Mouse (Mus musculus) hindbrain, embryonic 16.5 days (tissue): ENCODE measurements around the gene Ccdc125. TPM values are rescaled to one million over a fixed set of nuclear protein-coding genes. Genes with fewer than 3 reads are reported as not detected.

ENCODE experiments used
- ATAC-seq: fragments of 200-750 bp; cut with Nextera tagmentation; 2 replicates; pipeline ENCODE4 v1.8.0; 2017; ENCODE audit warnings: moderate TSS enrichment, moderate library complexity
- H3K27ac ChIP-seq: fragments of 300-500 bp; sonication (generic); 2 replicates; pipeline ENCODE4 v1.5.1; 2014; ENCODE audit warnings: low read depth, mild to moderate bottlenecking, control low read depth, low read length, moderate library complexity
- H3K27me3 ChIP-seq: fragments of 300-500 bp; sonication (generic); replicated peaks from 2 replicates; pipeline ENCODE4 v1.6.1; 2014; ENCODE audit warnings: low read length; ENCODE audit not compliant: control insufficient read depth, insufficient read depth
- H3K36me3 ChIP-seq: fragments of 300-500 bp; sonication (generic); 2 replicates; pipeline ENCODE4 v1.6.1; 2014; ENCODE audit warnings: mild to moderate bottlenecking, low read length, moderate library complexity, mixed read lengths; ENCODE audit not compliant: control insufficient read depth, insufficient read depth
- H3K4me1 ChIP-seq: fragments of 300-500 bp; sonication (generic); 2 replicates; pipeline ENCODE4 v1.6.1; 2014; ENCODE audit warnings: low read depth, low read length; ENCODE audit not compliant: control insufficient read depth, insufficient read depth
- H3K4me2 ChIP-seq: fragments of 300-500 bp; sonication (generic); 2 replicates; pipeline ENCODE4 v1.6.1; 2014; ENCODE audit warnings: mild to moderate bottlenecking, low read length, control low read depth, moderate library complexity
- H3K4me3 ChIP-seq: fragments of 300-500 bp; sonication (generic); 2 replicates; pipeline ENCODE4 v1.5.1; 2014; ENCODE audit warnings: mild to moderate bottlenecking, low read length, control low read depth, moderate library complexity
- H3K9ac ChIP-seq: fragments of 300-500 bp; sonication (generic); 2 replicates; pipeline ENCODE4 v1.6.1; 2014; ENCODE audit warnings: low read depth, mild to moderate bottlenecking, control low read depth, low read length, moderate library complexity
- H3K9me3 ChIP-seq: fragments of 300-500 bp; sonication (generic); 2 replicates; pipeline ENCODE4 v1.6.1; 2014; ENCODE audit warnings: mild to moderate bottlenecking, low read length, moderate library complexity; ENCODE audit not compliant: control insufficient read depth
- WGBS: fragments of 180-500 bp; shearing (Covaris S2); extraction: QIAGEN DNeasy Blood & Tissue Kit; methylation state at CpG from one replicate; pipeline ENCODE4 v1.1.7; 2014; 5-methylcytosine and 5-hydroxymethylcytosine counted together
- polyA plus RNA-seq: library from polyadenylated mRNA; unstranded; fragments of >200 nt; fragmentation: Nextera tagmentation; extraction: Ambion mirVana; gene quantifications from 2 replicates; pipeline ENCODE4 v1.2.1, GENCODE M21; 2015

Ccdc125 gene
- polyA plus RNA-seq, 1 experiment from 2014 or later, result 1.4 TPM

GRCm38 (mm10) chr13:100659864-100660456 lies 9.6 kb upstream of the Ccdc125 start:
- 51% methylated on average over 4 of the region's 4 CpGs for WGBS
- peak; percentile 60; the same call in 1 of the 2 replicates for ATAC-seq
- no peak overlapping the region for H3K9ac ChIP-seq

GRCm38 (mm10) chr13:100670181-100670741 lies 744 bp downstream of the Ccdc125 start:
- peaks cover 3% of the 10 kb centered on the region; the same call in 1 of the 2 replicates for H3K36me3 ChIP-seq
- peak overlapping the region; percentile 98 for H3K4me2 ChIP-seq
- H3K4me1 ChIP-seq, result peaks cover 7% of the 10 kb centered on the region
- no peak overlapping the region for H3K27ac ChIP-seq
- peak overlapping the region; percentile 56 for H3K4me3 ChIP-seq
- no peaks in the 10 kb centered on the region; the same call in 1 of the 2 replicates for H3K27me3 ChIP-seq
- no peak overlapping the region for H3K9ac ChIP-seq
- no peak for ATAC-seq
- peaks cover 3% of the 10 kb centered on the region; the same call in 1 of the 2 replicates for H3K9me3 ChIP-seq
- 63% methylated on average over 9 of the region's 9 CpGs for WGBS

More at GRCm38 (mm10) chr13:100659864-100660456, 9.6 kb upstream of the Ccdc125 start:
- H3K27ac ChIP-seq, result no peak overlapping the region
- H3K4me2 ChIP-seq, result no peak overlapping the region
- no peaks in the 10 kb centered on the region for H3K9me3 ChIP-seq
- H3K27me3 ChIP-seq, result no peaks in the 10 kb centered on the region
- no peaks in the 10 kb centered on the region for H3K4me1 ChIP-seq
- H3K4me3 ChIP-seq, result no peak overlapping the region
- H3K36me3 ChIP-seq, result no peaks in the 10 kb centered on the region; the same call in 1 of the 2 replicates

GRCm38 (mm10) chr13:100675936-100676635 lies 6.6 kb downstream of the Ccdc125 start:
- Histone ChIP-seq H3K9me3 (peaks cover 3% of the 10 kb centered on the region; the same call in 1 of the 2 replicates), H3K27me3 (no peaks in the 10 kb centered on the region), H3K4me1 (no peaks in the 10 kb centered on the region), H3K27ac (no peak overlapping the region), H3K4me2 (no peak overlapping the region), H3K9ac (no peak overlapping the region), H3K36me3 (no peaks in the 10 kb centered on the region; the same call in 1 of the 2 replicates), H3K4me3 (no peak overlapping the region)
- ATAC-seq, result no peak
- WGBS, result 88% methylated on average over 15 of the region's 15 CpGs

GRCm38 (mm10) chr13:100681615-100682014 lies 12.1 kb downstream of the Ccdc125 start:
- Histone ChIP-seq H3K4me1 (no peaks in the 10 kb centered on the region), H3K4me2 (no peak overlapping the region), H3K27ac (no peak overlapping the region), H3K36me3 (no peaks in the 10 kb centered on the region), H3K27me3 (no peaks in the 10 kb centered on the region), H3K9me3 (no peaks in the 10 kb centered on the region), H3K9ac (no peak overlapping the region), H3K4me3 (no peak overlapping the region)
- 90% methylated on average over 8 of the region's 8 CpGs for WGBS
- ATAC-seq, result no peak

GRCm38 (mm10) chr13:100682837-100683236 lies 13.3 kb downstream of the Ccdc125 start:
- Histone ChIP-seq H3K4me1 (no peaks in the 10 kb centered on the region), H3K27ac (no peak overlapping the region), H3K9me3 (no peaks in the 10 kb centered on the region), H3K27me3 (no peaks in the 10 kb centered on the region), H3K4me3 (no peak overlapping the region), H3K4me2 (no peak overlapping the region), H3K36me3 (no peaks in the 10 kb centered on the region), H3K9ac (no peak overlapping the region)
- 83% methylated on average over 2 of the region's 2 CpGs for WGBS
- no peak for ATAC-seq

GRCm38 (mm10) chr13:100684355-100684754 lies 14.8 kb downstream of the Ccdc125 start:
- WGBS, result 72% methylated on average over 2 of the region's 2 CpGs

GRCm38 (mm10) chr13:100687513-100687912 lies 18.0 kb downstream of the Ccdc125 start:
- no peak for ATAC-seq
- H3K9ac ChIP-seq, result no peak overlapping the region
- H3K4me1 ChIP-seq, result no peaks in the 10 kb centered on the region
- no peaks in the 10 kb centered on the region for H3K27me3 ChIP-seq
- H3K27ac ChIP-seq, result no peak overlapping the region
- H3K4me3 ChIP-seq, result no peak overlapping the region
- WGBS, result 62% methylated on average over 7 of the region's 7 CpGs
- no peaks in the 10 kb centered on the region for H3K36me3 ChIP-seq
- no peak overlapping the region for H3K4me2 ChIP-seq
- no peaks in the 10 kb centered on the region for H3K9me3 ChIP-seq

More at GRCm38 (mm10) chr13:100684355-100684754, 14.8 kb downstream of the Ccdc125 start:
- Histone ChIP-seq H3K9me3 (no peaks in the 10 kb centered on the region), H3K9ac (no peak overlapping the region), H3K4me2 (no peak overlapping the region), H3K27ac (no peak overlapping the region), H3K4me1 (no peaks in the 10 kb centered on the region), H3K36me3 (no peaks in the 10 kb centered on the region), H3K4me3 (no peak overlapping the region), H3K27me3 (no peaks in the 10 kb centered on the region)
- no peak for ATAC-seq

- no peaks in the 10 kb centered on the region for H3K9me3 ChIP-seq
- peaks cover 28% of the 10 kb centered on the region for H3K36me3 ChIP-seq
- no peak overlapping the region for H3K27ac ChIP-seq
- no peak for ATAC-seq
- H3K27me3 ChIP-seq, result no peaks in the 10 kb centered on the region
- H3K4me3 ChIP-seq, result no peak overlapping the region
- no peaks in the 10 kb centered on the region for H3K4me1 ChIP-seq
- H3K4me2 ChIP-seq, result no peak overlapping the region
- no peak overlapping the region for H3K9ac ChIP-seq
- WGBS, result 95% methylated on average over 3 of the region's 3 CpGs
These were observed 28.0 kb downstream of the Ccdc125 start for GRCm38 (mm10) chr13:100697541-100697940.

- Histone ChIP-seq H3K9ac (no peak overlapping the region), H3K9me3 (no peaks in the 10 kb centered on the region), H3K4me3 (no peak overlapping the region), H3K36me3 (peaks cover 36% of the 10 kb centered on the region), H3K4me2 (no peak overlapping the region), H3K4me1 (no peaks in the 10 kb centered on the region), H3K27me3 (no peaks in the 10 kb centered on the region), H3K27ac (no peak overlapping the region)
- 95% methylated on average over 10 of the region's 10 CpGs for WGBS
- no peak for ATAC-seq
These were observed 29.3 kb downstream of the Ccdc125 start for GRCm38 (mm10) chr13:100698866-100699265.
